Mouse (Mus musculus): ENCODE results near the gene Klhdc1. TPM values are rescaled to one million over a fixed set of nuclear protein-coding genes. Genes with fewer than 3 reads are reported as not detected.

Gene Klhdc1
- polyA plus RNA-seq, 1 experiment from 2014 or later = 11.5 TPM

- WGBS = 88% methylated on average over 7 of the region's 7 CpGs
- H3K4me1 ChIP-seq (ENCODE audit: control insufficient read depth in 2 of 2, insufficient read depth in 2 of 2, low read length in 2 of 2) = no peaks in the 10 kb centered on the region
- no peak overlapping the region for H3K4me2 ChIP-seq (ENCODE audit: low read length)
- no peak overlapping the region for H3K9ac ChIP-seq (ENCODE audit: low read length)
- H3K4me3 ChIP-seq (ENCODE audit: control insufficient read depth in 1 of 2, insufficient read depth in 1 of 2, low read depth in 1 of 2, low read length in 2 of 2) = no peak overlapping the region
- no peak overlapping the region for H3K27ac ChIP-seq (replicated peaks in 1 of 2; ENCODE audit: control insufficient read depth in 1 of 2, insufficient read depth in 1 of 2, low read depth in 2 of 2, low read length in 2 of 2)
- H3K36me3 ChIP-seq (ENCODE audit: control insufficient read depth, insufficient read depth, low read length) = peaks cover 78% of the 10 kb centered on the region
- H3K9me3 ChIP-seq (ENCODE audit: control insufficient read depth, low read length) = no peaks in the 10 kb centered on the region
- no peaks in the 10 kb centered on the region for H3K27me3 ChIP-seq (ENCODE audit: control insufficient read depth, insufficient read depth, low read length)
- no peak for ATAC-seq (ENCODE audit: insufficient number of reproducible peaks, insufficient read depth, low FRiP score, low read depth)
Observed at GRCm38 (mm10) chr12:69214393-69214792, 26.6 kb upstream of the Klhdc1 start.

GRCm38 (mm10) chr12:69215000-69215785, 25.8 kb upstream of the Klhdc1 start:
- no peak overlapping the region for H3K9ac ChIP-seq (ENCODE audit: low read length)
- WGBS = 90% methylated on average over 3 of the region's 3 CpGs
- no peaks in the 10 kb centered on the region for H3K9me3 ChIP-seq (ENCODE audit: control insufficient read depth, low read length)
- no peak for ATAC-seq (ENCODE audit: insufficient number of reproducible peaks, insufficient read depth, low FRiP score, low read depth)
- no peak overlapping the region for H3K4me3 ChIP-seq (ENCODE audit: control insufficient read depth in 1 of 2, insufficient read depth in 1 of 2, low read depth in 1 of 2, low read length in 2 of 2)
- H3K36me3 ChIP-seq (ENCODE audit: control insufficient read depth, insufficient read depth, low read length) = peaks cover 76% of the 10 kb centered on the region
- no peaks in the 10 kb centered on the region for H3K4me1 ChIP-seq (ENCODE audit: control insufficient read depth in 2 of 2, insufficient read depth in 2 of 2, low read length in 2 of 2)
- H3K27ac ChIP-seq (replicated peaks in 1 of 2; ENCODE audit: control insufficient read depth in 1 of 2, insufficient read depth in 1 of 2, low read depth in 2 of 2, low read length in 2 of 2) = no peak overlapping the region
- no peaks in the 10 kb centered on the region for H3K27me3 ChIP-seq (ENCODE audit: control insufficient read depth, insufficient read depth, low read length)
- no peak overlapping the region for H3K4me2 ChIP-seq (ENCODE audit: low read length)

DNA sequence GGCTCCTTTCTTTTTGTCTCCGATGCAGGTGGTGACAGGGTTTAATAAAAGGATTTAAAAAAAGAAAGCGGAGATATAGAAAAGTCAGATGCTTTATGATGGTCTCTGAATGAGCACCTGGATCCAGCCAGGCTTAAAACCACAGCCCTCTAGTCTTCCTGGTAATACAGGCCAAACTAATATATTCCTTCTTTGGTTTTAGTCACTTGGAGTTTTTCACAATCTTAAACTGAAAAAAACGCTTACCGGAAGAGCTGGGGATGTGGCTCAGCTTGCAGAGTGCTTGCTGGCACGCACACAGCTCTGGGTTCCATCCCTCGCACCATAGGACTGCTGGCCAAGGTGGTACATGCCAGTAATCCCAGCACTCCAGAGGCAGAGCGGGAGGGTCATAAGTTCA, 24.4 kb upstream of the Klhdc1 start:
- Histone ChIP-seq H3K27ac (replicated peaks in 1 of 2; ENCODE audit: control insufficient read depth in 1 of 2, insufficient read depth in 1 of 2, low read depth in 2 of 2, low read length in 2 of 2) (no peak overlapping the region), H3K4me3 (ENCODE audit: control insufficient read depth in 1 of 2, insufficient read depth in 1 of 2, low read depth in 1 of 2, low read length in 2 of 2) (no peak overlapping the region), H3K4me2 (ENCODE audit: low read length) (no peak overlapping the region), H3K4me1 (ENCODE audit: control insufficient read depth in 2 of 2, insufficient read depth in 2 of 2, low read length in 2 of 2) (no peaks in the 10 kb centered on the region), H3K9me3 (ENCODE audit: control insufficient read depth, low read length) (no peaks in the 10 kb centered on the region), H3K9ac (ENCODE audit: low read length) (no peak overlapping the region), H3K36me3 (ENCODE audit: control insufficient read depth, insufficient read depth, low read length) (peaks cover 83% of the 10 kb centered on the region), H3K27me3 (ENCODE audit: control insufficient read depth, insufficient read depth, low read length) (no peaks in the 10 kb centered on the region)
- no peak for ATAC-seq (ENCODE audit: insufficient number of reproducible peaks, insufficient read depth, low FRiP score, low read depth)
- WGBS = 89% methylated on average over 7 of the region's 7 CpGs

DNA sequence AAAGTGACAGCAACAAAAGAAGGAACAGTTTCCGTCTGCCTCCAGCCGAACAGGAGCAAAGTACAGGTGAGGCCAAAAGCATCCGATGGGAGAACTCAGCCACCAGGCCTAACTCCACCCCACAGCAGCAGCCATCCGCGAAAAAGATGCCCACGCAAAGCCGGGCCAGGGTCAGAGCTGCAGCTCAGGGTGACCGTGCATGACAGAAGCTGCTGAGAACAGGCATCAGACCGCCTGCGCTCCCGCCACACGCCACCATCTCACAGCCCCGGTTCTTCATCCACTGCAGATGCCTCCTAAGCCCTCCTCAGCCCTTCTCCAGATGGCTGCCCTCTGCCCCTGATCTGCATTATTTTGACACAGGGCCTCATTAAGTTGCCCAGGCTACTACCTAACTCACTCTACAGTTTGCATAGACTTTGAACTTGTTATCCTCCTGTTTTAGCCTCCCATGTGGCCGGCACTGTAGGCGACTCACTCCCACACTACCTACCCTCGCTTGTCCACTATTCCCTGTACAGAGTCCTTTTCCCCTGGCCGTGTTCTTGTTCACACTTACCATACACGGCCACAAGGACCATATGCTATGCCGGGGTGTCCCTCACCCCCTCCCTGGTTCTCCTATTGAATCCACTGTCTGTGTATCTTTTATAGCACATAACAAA, 20.2 kb upstream of the Klhdc1 start:
- no peaks in the 10 kb centered on the region for H3K4me1 ChIP-seq (ENCODE audit: control insufficient read depth in 2 of 2, insufficient read depth in 2 of 2, low read length in 2 of 2)
- no peak overlapping the region for H3K4me2 ChIP-seq (ENCODE audit: low read length)
- H3K36me3 ChIP-seq (ENCODE audit: control insufficient read depth, insufficient read depth, low read length) = peaks cover 59% of the 10 kb centered on the region
- no peak overlapping the region for H3K27ac ChIP-seq (replicated peaks in 1 of 2; ENCODE audit: control insufficient read depth in 1 of 2, insufficient read depth in 1 of 2, low read depth in 2 of 2, low read length in 2 of 2)
- 93% methylated on average over 19 of the region's 19 CpGs for WGBS
- no peaks in the 10 kb centered on the region for H3K9me3 ChIP-seq (ENCODE audit: control insufficient read depth, low read length)
- H3K9ac ChIP-seq (ENCODE audit: low read length) = no peak overlapping the region
- H3K27me3 ChIP-seq (ENCODE audit: control insufficient read depth, insufficient read depth, low read length) = no peaks in the 10 kb centered on the region
- no peak for ATAC-seq (ENCODE audit: insufficient number of reproducible peaks, insufficient read depth, low FRiP score, low read depth)
- no peak overlapping the region for H3K4me3 ChIP-seq (ENCODE audit: control insufficient read depth in 1 of 2, insufficient read depth in 1 of 2, low read depth in 1 of 2, low read length in 2 of 2)

DNA sequence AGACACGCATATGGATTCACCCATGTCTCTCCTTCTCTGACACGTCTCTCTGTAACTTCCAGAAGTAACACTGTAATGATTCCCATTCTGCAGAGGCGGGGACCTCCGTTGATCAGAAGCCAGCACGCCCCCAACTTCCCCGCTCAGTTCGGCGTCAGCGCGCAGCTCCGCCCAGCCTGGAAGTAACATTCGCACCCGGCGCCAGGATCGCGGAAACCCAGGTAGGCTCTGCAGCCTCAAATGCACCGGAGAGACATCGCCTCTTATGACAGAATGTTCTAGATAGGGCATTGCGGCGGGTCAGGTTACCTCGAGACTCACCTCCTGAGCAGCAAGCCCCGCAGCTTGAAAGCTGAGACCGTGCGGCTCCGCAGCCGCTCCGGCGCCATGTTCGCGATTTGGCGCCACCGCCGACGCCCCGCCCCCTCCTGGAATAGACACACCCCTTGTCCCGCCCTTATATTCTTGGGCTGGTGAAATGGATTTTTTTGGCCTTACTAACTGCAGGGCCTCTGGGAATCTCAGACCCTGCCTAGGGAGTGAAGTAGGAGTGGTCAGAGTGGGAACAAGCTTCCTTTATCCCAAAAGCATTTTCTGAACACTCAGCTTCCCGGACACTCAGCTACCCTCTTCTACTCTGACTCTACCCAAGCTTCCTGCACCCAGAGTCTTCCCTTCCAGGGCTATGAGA, 13.1 kb upstream of the Klhdc1 start, which contains the start of gene Pole2:
Gene Pole2 (minus strand): TSS at position 420 of the 691 bp plus-strand sequence.
- peak; percentile 90 for ATAC-seq (ENCODE audit: insufficient number of reproducible peaks, insufficient read depth, low FRiP score, low read depth)
- H3K9me3 ChIP-seq (ENCODE audit: control insufficient read depth, low read length) = no peaks in the 10 kb centered on the region
- WGBS = under 1% methylated on average over 37 of the region's 37 CpGs

GRCm38 (mm10) chr12:69229251-69229650, 11.7 kb upstream of the Klhdc1 start:
- no peak overlapping the region for H3K27ac ChIP-seq (replicated peaks in 1 of 2; ENCODE audit: control insufficient read depth in 1 of 2, insufficient read depth in 1 of 2, low read depth in 2 of 2, low read length in 2 of 2)
- H3K4me2 ChIP-seq (ENCODE audit: low read length) = no peak overlapping the region
- no peak overlapping the region for H3K4me3 ChIP-seq (ENCODE audit: control insufficient read depth in 1 of 2, insufficient read depth in 1 of 2, low read depth in 1 of 2, low read length in 2 of 2)
- H3K9ac ChIP-seq (ENCODE audit: low read length) = no peak overlapping the region
- H3K36me3 ChIP-seq (ENCODE audit: control insufficient read depth, insufficient read depth, low read length) = peaks cover 8% of the 10 kb centered on the region; the same call in 1 of the 2 replicates
- peaks cover 2 to 13% of the 10 kb centered on the region in 2 experiments; a peak in 3 of 4 replicates for H3K4me1 ChIP-seq (ENCODE audit: control insufficient read depth in 2 of 2, insufficient read depth in 2 of 2, low read length in 2 of 2)
- no peak for ATAC-seq (ENCODE audit: insufficient number of reproducible peaks, insufficient read depth, low FRiP score, low read depth)
- WGBS = 63% methylated on average over 2 of the region's 2 CpGs
- H3K27me3 ChIP-seq (ENCODE audit: control insufficient read depth, insufficient read depth, low read length) = no peaks in the 10 kb centered on the region
- H3K9me3 ChIP-seq (ENCODE audit: control insufficient read depth, low read length) = no peaks in the 10 kb centered on the region

More for the DNA sequence above, 13.1 kb upstream of the Klhdc1 start, which contains the start of gene Pole2:
- Histone ChIP-seq H3K4me2 (ENCODE audit: low read length) (peak within 1 kb of the TSS; percentile 74), H3K4me1 (ENCODE audit: control insufficient read depth in 2 of 2, insufficient read depth in 2 of 2, low read length in 2 of 2) (peaks cover 2 to 13% of the 10 kb centered on the region in 2 experiments; a peak in 3 of 4 replicates), H3K4me3 (ENCODE audit: control insufficient read depth in 1 of 2, insufficient read depth in 1 of 2, low read depth in 1 of 2, low read length in 2 of 2) (peak within 1 kb of the TSS; percentile 74 to 94), H3K9ac (ENCODE audit: low read length) (peak within 1 kb of the TSS; percentile 76), H3K36me3 (ENCODE audit: control insufficient read depth, insufficient read depth, low read length) (peaks cover 11% of the 10 kb centered on the region; the same call in 1 of the 2 replicates), H3K27ac (replicated peaks in 1 of 2; ENCODE audit: control insufficient read depth in 1 of 2, insufficient read depth in 1 of 2, low read depth in 2 of 2, low read length in 2 of 2) (peak within 1 kb of the TSS; percentile 88 to 94), H3K27me3 (ENCODE audit: control insufficient read depth, insufficient read depth, low read length) (no peaks in the 10 kb centered on the region)

DNA sequence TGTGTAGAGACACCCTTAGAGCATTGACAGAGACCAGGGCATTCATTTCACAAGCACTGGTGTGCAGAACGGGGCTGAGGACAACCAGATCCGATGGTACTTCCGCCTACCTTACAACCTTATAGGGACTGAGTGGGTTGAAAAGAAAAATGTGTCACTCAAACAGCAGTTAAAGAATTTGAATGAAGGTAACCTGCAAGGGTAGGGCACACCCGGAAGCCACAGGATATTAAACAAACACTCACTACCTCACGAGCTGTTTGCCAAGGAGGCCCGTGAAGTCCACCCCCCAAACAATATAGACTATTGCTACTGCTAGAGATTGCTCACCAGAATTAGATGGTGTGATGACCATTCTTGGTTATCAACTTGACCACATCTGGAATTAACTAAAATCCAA, 5.2 kb upstream of the Klhdc1 start:
- no peak for ATAC-seq (ENCODE audit: insufficient number of reproducible peaks, insufficient read depth, low FRiP score, low read depth)
- H3K4me2 ChIP-seq (ENCODE audit: low read length) = no peak overlapping the region

More for the DNA sequence above, 5.2 kb upstream of the Klhdc1 start:
- WGBS = 85% methylated on average over 6 of the region's 6 CpGs
- Histone ChIP-seq H3K9ac (ENCODE audit: low read length) (no peak overlapping the region), H3K4me3 (ENCODE audit: control insufficient read depth in 1 of 2, insufficient read depth in 1 of 2, low read depth in 1 of 2, low read length in 2 of 2) (no peak overlapping the region), H3K4me1 (ENCODE audit: control insufficient read depth in 2 of 2, insufficient read depth in 2 of 2, low read length in 2 of 2) (no peaks in the 10 kb centered on the region), H3K36me3 (ENCODE audit: control insufficient read depth, insufficient read depth, low read length) (no peaks in the 10 kb centered on the region), H3K27me3 (ENCODE audit: control insufficient read depth, insufficient read depth, low read length) (no peaks in the 10 kb centered on the region), H3K9me3 (ENCODE audit: control insufficient read depth, low read length) (no peaks in the 10 kb centered on the region), H3K27ac (replicated peaks in 1 of 2; ENCODE audit: control insufficient read depth in 1 of 2, insufficient read depth in 1 of 2, low read depth in 2 of 2, low read length in 2 of 2) (no peak overlapping the region)
